Mouse (Mus musculus): ENCODE measurements around the gene Slc7a11. TPM values are rescaled to one million over a fixed set of nuclear protein-coding genes. Genes with fewer than 3 reads are reported as not detected.

Slc7a11 gene
- polyA plus RNA-seq, 1 experiment: 0.39 TPM

- no peaks in the 10 kb centered on the region for H3K36me3 ChIP-seq (replicated peaks; ENCODE audit: low read length)
- no peaks in the 10 kb centered on the region for H3K27me3 ChIP-seq (replicated peaks)
- no peaks in the 10 kb centered on the region for H3K4me1 ChIP-seq
- H3K9me3 ChIP-seq: no peaks in the 10 kb centered on the region
- no peak overlapping the region for H3K4me3 ChIP-seq (replicated peaks)
- TF ChIP-seq FLI1 (IDR thresholded peaks at IDR 0.05; ENCODE audit: low read length) (no peak), GATA1 (IDR thresholded peaks at IDR 0.05; ENCODE audit: borderline replicate concordance, low read length) (no peak)
Measured at GRCm38 (mm10) chr3:50320862-50321261, 122.6 kb downstream of the Slc7a11 start.

GRCm38 (mm10) chr3:50318074-50318473 lies 125.3 kb downstream of the Slc7a11 start:
- Histone ChIP-seq H3K4me1 (no peaks in the 10 kb centered on the region), H3K36me3 (replicated peaks; ENCODE audit: low read length) (no peaks in the 10 kb centered on the region), H3K9me3 (no peaks in the 10 kb centered on the region), H3K4me3 (replicated peaks) (no peak overlapping the region), H3K27me3 (replicated peaks) (no peaks in the 10 kb centered on the region)
- TF ChIP-seq FLI1 (IDR thresholded peaks at IDR 0.05; ENCODE audit: low read length) (no peak), GATA1 (IDR thresholded peaks at IDR 0.05; ENCODE audit: borderline replicate concordance, low read length) (no peak)

- H3K4me1 ChIP-seq: no peaks in the 10 kb centered on the region
- no peaks in the 10 kb centered on the region for H3K27me3 ChIP-seq (replicated peaks)
- H3K9me3 ChIP-seq: no peaks in the 10 kb centered on the region
- H3K36me3 ChIP-seq (replicated peaks; ENCODE audit: low read length): no peaks in the 10 kb centered on the region
- TF ChIP-seq FLI1 (IDR thresholded peaks at IDR 0.05; ENCODE audit: low read length) (no peak), GATA1 (IDR thresholded peaks at IDR 0.05; ENCODE audit: borderline replicate concordance, low read length) (no peak)
- H3K4me3 ChIP-seq (replicated peaks): no peak overlapping the region
Measured at GRCm38 (mm10) chr3:50313816-50314215, 129.6 kb downstream of the Slc7a11 start.

GRCm38 (mm10) chr3:50307339-50308327 lies 135.8 kb downstream of the Slc7a11 start:
- Histone ChIP-seq H3K9me3 (no peaks in the 10 kb centered on the region), H3K27me3 (replicated peaks) (no peaks in the 10 kb centered on the region), H3K4me1 (no peaks in the 10 kb centered on the region), H3K4me3 (replicated peaks) (no peak overlapping the region), H3K36me3 (replicated peaks; ENCODE audit: low read length) (no peaks in the 10 kb centered on the region)
- no peak for TF ChIP-seq FLI1 (IDR thresholded peaks at IDR 0.05; ENCODE audit: low read length)
- TF ChIP-seq GATA1 (IDR thresholded peaks at IDR 0.05; ENCODE audit: borderline replicate concordance, low read length): no peak

GRCm38 (mm10) chr3:50306334-50306733 lies 137.1 kb downstream of the Slc7a11 start:
- H3K4me1 ChIP-seq: no peaks in the 10 kb centered on the region
- no peaks in the 10 kb centered on the region for H3K9me3 ChIP-seq
- TF ChIP-seq FLI1 (IDR thresholded peaks at IDR 0.05; ENCODE audit: low read length) (no peak), GATA1 (IDR thresholded peaks at IDR 0.05; ENCODE audit: borderline replicate concordance, low read length) (no peak)
- no peaks in the 10 kb centered on the region for H3K36me3 ChIP-seq (replicated peaks; ENCODE audit: low read length)
- no peak overlapping the region for H3K4me3 ChIP-seq (replicated peaks)
- no peaks in the 10 kb centered on the region for H3K27me3 ChIP-seq (replicated peaks)

- Histone ChIP-seq H3K9me3 (no peaks in the 10 kb centered on the region), H3K27me3 (replicated peaks) (no peaks in the 10 kb centered on the region), H3K4me3 (replicated peaks) (no peak overlapping the region), H3K36me3 (replicated peaks; ENCODE audit: low read length) (no peaks in the 10 kb centered on the region), H3K4me1 (no peaks in the 10 kb centered on the region)
- TF ChIP-seq FLI1 (IDR thresholded peaks at IDR 0.05; ENCODE audit: low read length) (no peak), GATA1 (IDR thresholded peaks at IDR 0.05; ENCODE audit: borderline replicate concordance, low read length) (no peak)
Measured at GRCm38 (mm10) chr3:50304137-50304536, 139.3 kb downstream of the Slc7a11 start.

- TF ChIP-seq FLI1 (IDR thresholded peaks at IDR 0.05; ENCODE audit: low read length): no peak
- TF ChIP-seq GATA1 (IDR thresholded peaks at IDR 0.05; ENCODE audit: borderline replicate concordance, low read length): no peak
- no peaks in the 10 kb centered on the region for H3K27me3 ChIP-seq (replicated peaks)
- no peaks in the 10 kb centered on the region for H3K36me3 ChIP-seq (replicated peaks; ENCODE audit: low read length)
- H3K4me1 ChIP-seq: no peaks in the 10 kb centered on the region
- H3K9me3 ChIP-seq: no peaks in the 10 kb centered on the region
- H3K4me3 ChIP-seq (replicated peaks): no peak overlapping the region
Measured at GRCm38 (mm10) chr3:50302648-50303047, 140.8 kb downstream of the Slc7a11 start.

- H3K4me1 ChIP-seq: no peaks in the 10 kb centered on the region
- no peaks in the 10 kb centered on the region for H3K27me3 ChIP-seq (replicated peaks)
- H3K4me3 ChIP-seq (replicated peaks): no peak overlapping the region
- H3K9me3 ChIP-seq: no peaks in the 10 kb centered on the region
- no peaks in the 10 kb centered on the region for H3K36me3 ChIP-seq (replicated peaks; ENCODE audit: low read length)
- no peak for TF ChIP-seq GATA1 (IDR thresholded peaks at IDR 0.05; ENCODE audit: borderline replicate concordance, low read length)
- TF ChIP-seq FLI1 (IDR thresholded peaks at IDR 0.05; ENCODE audit: low read length): no peak
Measured at GRCm38 (mm10) chr3:50300952-50301303, 142.5 kb downstream of the Slc7a11 start.

GRCm38 (mm10) chr3:50300002-50300951 lies 143.1 kb downstream of the Slc7a11 start:
- no peaks in the 10 kb centered on the region for H3K9me3 ChIP-seq
- no peak overlapping the region for H3K4me3 ChIP-seq (replicated peaks)
- H3K27me3 ChIP-seq (replicated peaks): no peaks in the 10 kb centered on the region
- no peaks in the 10 kb centered on the region for H3K36me3 ChIP-seq (replicated peaks; ENCODE audit: low read length)
- no peaks in the 10 kb centered on the region for H3K4me1 ChIP-seq
- TF ChIP-seq GATA1 (IDR thresholded peaks at IDR 0.05; ENCODE audit: borderline replicate concordance, low read length) (no peak), FLI1 (IDR thresholded peaks at IDR 0.05; ENCODE audit: low read length) (no peak)

Measured in megakaryocyte, embryonic 14.5 days (primary cell).